Mouse (Mus musculus): ENCODE measurements around the gene Mucl3. TPM values are rescaled to one million over a fixed set of nuclear protein-coding genes. Genes with fewer than 3 reads are reported as not detected.
A peak's percentile ranks its signal among the peaks of the same experiment; 100 is the strongest.

The Mucl3 gene
- not detected for total RNA-seq (2021)
- long read RNA-seq, experiment 1: 0 reads
- long read RNA-seq, experiment 2: 0 reads

- DNase-seq: no peak
Observed at GRCm38 (mm10) chr17:35643609-35644236, at the start of gene Mucl3. Gene Mucl3, minus strand, starts transcription at chr17:35643695.

GRCm38 (mm10) chr17:35692368-35692767 is 48.9 kb upstream of the Mucl3 start:
- DNase-seq: no peak

- DNase-seq: no peak
Observed at GRCm38 (mm10) chr17:35691811-35692210, 48.3 kb upstream of the Mucl3 start.

GRCm38 (mm10) chr17:35689936-35690645 is 46.6 kb upstream of the Mucl3 start:
- no peak for DNase-seq

- DNase-seq: no peak
Observed at GRCm38 (mm10) chr17:35688347-35689175, 45.1 kb upstream of the Mucl3 start.

GRCm38 (mm10) chr17:35685061-35685460 is 41.6 kb upstream of the Mucl3 start:
- no peak for DNase-seq

- DNase-seq: no peak
Observed at GRCm38 (mm10) chr17:35681986-35682385, 38.5 kb upstream of the Mucl3 start.

- DNase-seq: no peak
Observed at GRCm38 (mm10) chr17:35680591-35680990, 37.1 kb upstream of the Mucl3 start.

GRCm38 (mm10) chr17:35673416-35674035 is 30.0 kb upstream of the Mucl3 start, which contains the start of gene Gtf2h4:
Gene Gtf2h4, minus strand, starts transcription at chr17:35673739.
- DNase-seq: peak; percentile 88

- DNase-seq: no peak
Observed at GRCm38 (mm10) chr17:35672527-35672926, 29.0 kb upstream of the Mucl3 start.

- DNase-seq: no peak
Observed at GRCm38 (mm10) chr17:35671846-35672245, 28.4 kb upstream of the Mucl3 start.

- DNase-seq: no peak
Observed at GRCm38 (mm10) chr17:35669731-35670130, 26.2 kb upstream of the Mucl3 start.

GRCm38 (mm10) chr17:35667334-35668065 is 24.0 kb upstream of the Mucl3 start, which contains the start of gene Vars2:
Gene Vars2, minus strand, starts transcription at chr17:35667592.
- peak; percentile 98 for DNase-seq

- DNase-seq: peak; percentile 43
Observed at GRCm38 (mm10) chr17:35666851-35667256, 23.4 kb upstream of the Mucl3 start.

GRCm38 (mm10) chr17:35665957-35666515 is 22.5 kb upstream of the Mucl3 start:
- peak; percentile 29 for DNase-seq

- no peak for DNase-seq
Observed at GRCm38 (mm10) chr17:35653086-35653485, 9.6 kb upstream of the Mucl3 start.

GRCm38 (mm10) chr17:35649429-35649828 is 5.9 kb upstream of the Mucl3 start:
- DNase-seq: no peak

GRCm38 (mm10) chr17:35639352-35639751 is 4.1 kb downstream of the Mucl3 start:
- DNase-seq: no peak

GRCm38 (mm10) chr17:35638475-35639190 is 4.9 kb downstream of the Mucl3 start:
- peak; percentile 74 for DNase-seq

GRCm38 (mm10) chr17:35636363-35636762 is 7.1 kb downstream of the Mucl3 start:
- DNase-seq: peak; percentile 42

All from adrenal gland, postnatal 10 days (tissue).